Mouse (Mus musculus) right cerebral cortex, postnatal 4 days (tissue): ENCODE data around the gene Skp1a.

Experiments used
- DNase-seq: peaks from one replicate; pipeline ENCODE4 v3.0.0-alpha.2; 2022

The Skp1a gene

DNA sequence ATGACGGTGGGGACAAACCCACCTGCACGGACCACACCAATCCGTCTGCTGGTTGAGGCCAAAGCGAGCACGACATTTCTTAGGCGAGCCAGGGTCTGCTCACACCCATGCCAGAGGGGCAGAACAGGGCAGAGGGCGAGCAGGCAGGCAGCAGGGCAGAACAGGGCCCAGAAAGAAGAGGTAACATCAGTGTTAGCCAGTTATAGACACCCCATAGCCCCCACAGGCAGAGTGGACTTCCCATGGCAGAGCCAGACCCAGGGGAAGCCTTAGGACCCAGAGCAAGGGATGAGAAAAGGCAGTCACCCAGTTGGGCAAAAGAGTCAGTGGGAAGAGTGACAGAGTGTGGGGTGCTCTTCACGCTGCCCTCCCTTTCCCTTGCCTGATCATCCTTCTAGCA, 23.3 kb downstream of the Skp1a start:
- no peak for DNase-seq

DNA sequence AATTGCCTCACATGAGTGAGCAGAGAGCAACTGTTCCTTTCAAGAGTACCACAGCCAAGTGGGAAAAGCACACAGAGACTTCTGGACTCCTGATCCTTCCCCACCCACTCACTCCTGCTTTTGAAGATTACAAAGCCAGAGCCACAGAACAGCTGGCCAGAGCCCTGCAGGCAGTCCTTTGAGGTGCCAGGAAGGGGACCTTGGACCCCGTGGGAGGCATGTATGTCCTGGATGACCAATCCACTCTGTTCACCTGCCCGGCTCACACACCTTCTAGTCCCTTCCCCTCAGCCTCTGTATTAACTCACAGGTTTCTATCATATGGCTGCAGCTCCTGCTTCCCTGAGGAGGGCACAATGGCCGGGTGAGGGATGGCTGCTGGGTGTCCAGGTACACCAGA, 25.6 kb downstream of the Skp1a start:
- no peak for DNase-seq

DNA sequence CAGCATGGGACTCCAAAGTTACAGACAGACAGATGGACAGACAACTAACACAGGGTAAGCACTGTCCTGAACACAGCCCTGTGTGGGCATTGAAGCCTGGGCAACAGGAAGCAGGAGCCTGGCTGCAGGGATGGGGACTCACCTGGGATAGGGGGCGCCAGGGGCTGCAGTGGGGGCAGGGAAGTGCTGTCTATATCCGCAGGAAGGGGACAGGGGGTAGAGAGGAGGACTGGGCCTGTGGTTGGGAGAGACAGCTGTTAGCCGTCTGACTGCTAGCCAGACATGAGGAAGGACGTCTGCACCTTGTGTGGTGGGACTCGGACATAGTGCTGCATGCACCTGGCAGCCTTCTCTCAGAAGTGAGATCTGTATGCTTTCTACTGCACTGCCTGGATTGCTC, 26.9 kb downstream of the Skp1a start:
- DNase-seq = no peak

DNA sequence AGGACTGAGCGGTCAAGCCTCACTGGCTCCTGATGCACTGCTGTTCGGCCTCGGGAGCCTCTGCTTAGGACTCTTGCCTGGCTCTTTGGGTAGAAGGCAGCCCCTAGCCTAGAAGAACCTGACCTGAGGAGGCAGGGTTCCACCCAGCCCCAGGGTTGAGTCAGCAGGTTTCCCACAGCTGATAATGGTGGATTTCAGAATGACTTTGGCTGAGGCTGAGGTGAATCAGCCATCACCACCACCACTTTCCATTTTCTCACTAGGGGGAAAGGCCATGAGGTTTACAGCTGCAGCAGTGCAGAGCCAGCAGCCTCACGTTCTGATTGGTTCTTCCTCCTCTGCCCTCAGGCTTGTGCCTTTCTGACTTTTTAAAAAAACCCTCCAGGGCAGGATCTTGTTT, 29.1 kb downstream of the Skp1a start:
- no peak for DNase-seq

DNA sequence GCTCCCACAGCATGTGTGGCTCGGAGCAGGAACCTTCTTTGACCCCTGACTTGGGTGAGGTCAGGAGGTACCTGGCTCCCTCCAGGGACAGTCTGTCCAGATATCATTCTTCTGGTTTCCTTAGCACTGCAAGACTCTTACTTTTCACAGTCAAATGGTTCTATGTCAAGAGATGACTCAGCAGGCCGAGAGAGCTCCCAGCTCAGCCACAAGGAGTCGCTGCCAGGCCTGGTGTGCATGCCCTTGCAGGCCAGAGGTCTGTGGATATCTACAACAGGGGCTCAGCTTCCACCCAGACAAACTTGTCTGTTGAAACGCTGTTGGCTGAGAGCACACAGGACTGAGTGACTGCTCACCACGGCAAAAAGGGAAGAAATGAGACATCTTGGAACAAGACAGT, 30.1 kb downstream of the Skp1a start:
- no peak for DNase-seq

DNA sequence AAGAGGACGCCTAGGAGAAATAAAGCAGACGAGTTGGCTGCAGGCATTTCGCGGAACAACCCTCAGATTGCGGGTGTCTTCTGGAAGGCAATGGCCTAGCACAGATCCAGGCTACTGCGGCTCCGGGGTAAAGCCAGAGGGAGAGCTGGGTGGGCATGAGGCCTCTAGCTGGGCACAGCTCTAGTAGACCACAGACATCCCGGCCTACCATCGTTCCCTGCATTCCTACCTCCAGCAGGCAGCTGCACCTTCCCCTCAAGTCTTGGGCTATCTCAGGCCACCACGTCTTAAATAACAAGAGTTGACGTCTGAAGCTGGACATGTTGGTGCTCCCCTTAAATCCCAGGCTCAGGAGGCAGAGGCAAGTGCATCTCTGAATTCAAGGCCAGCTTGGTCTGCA, 30.5 kb downstream of the Skp1a start:
- DNase-seq = no peak

DNA sequence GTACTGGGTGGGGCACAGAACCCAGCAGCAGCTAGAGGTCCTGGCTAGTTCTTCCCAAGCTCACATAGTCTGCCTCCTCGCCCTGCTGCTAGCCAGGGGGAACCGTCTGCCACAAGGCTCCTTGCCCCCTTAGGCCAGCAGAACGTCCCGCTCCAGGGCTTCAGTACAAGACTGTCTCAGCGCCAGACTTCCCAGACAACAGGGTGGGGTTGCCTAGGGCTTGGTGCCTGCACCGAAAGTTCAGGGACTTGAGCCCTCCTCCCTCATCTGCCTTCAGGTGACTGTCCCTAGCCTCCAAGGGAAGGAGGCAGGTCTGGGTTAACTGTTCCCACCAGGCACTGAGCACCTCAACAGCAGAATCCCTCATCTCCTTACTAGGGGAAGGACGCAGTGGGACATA, 33.1 kb downstream of the Skp1a start:
- no peak for DNase-seq

DNA sequence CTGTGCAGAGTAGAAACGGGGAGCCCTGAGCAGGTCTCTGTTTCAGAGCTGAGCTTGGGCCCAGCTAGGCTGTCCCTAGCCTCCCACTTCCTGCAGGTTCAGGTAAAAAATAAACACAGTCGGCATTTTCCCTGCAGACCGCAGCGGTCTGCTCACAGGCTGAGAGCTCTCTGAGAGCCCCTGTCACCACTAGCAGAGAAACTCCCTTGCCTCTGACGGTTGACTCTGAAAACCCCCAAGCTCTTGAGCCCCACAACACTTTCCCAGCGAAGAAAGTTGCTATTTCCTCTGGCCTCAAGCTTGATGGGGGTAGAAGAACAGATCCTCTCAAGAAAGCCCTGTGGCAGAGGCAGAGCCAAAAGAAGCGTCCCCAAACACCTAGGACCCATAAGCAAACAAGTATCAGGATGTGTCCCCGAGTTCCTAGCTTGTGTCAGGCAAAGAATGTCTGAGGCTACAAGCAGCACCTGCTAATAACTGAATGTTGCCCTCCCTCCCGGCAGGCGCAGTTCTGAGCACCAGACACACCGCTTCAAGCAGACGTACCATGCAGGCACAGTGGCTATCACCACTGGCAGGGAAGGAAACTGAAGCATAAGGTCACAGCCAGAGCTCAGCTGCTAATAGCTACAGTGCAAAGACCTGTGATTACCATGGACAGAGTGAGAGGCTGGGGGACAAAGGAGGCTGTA, 34.0 kb downstream of the Skp1a start:
- DNase-seq = no peak

DNA sequence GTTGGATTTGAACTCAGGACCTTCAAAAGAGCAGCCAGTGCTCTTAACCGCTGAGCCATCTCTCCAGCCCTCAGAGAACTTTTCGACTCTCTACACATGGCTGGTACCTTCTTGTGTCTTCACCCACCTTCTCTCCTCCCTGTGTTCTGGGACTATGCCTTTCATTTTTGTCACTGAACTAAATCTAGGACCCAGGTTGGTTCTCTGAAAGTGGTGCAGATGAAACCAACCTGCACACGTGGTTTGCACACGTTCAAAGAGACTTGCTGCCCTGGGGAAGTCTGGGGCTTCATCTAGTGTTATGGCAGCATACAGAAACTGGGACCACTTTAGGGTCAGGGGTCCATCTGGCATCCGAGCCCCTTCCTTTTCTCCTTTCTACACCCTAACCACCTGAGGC, 35.5 kb downstream of the Skp1a start:
- DNase-seq = no peak

DNA sequence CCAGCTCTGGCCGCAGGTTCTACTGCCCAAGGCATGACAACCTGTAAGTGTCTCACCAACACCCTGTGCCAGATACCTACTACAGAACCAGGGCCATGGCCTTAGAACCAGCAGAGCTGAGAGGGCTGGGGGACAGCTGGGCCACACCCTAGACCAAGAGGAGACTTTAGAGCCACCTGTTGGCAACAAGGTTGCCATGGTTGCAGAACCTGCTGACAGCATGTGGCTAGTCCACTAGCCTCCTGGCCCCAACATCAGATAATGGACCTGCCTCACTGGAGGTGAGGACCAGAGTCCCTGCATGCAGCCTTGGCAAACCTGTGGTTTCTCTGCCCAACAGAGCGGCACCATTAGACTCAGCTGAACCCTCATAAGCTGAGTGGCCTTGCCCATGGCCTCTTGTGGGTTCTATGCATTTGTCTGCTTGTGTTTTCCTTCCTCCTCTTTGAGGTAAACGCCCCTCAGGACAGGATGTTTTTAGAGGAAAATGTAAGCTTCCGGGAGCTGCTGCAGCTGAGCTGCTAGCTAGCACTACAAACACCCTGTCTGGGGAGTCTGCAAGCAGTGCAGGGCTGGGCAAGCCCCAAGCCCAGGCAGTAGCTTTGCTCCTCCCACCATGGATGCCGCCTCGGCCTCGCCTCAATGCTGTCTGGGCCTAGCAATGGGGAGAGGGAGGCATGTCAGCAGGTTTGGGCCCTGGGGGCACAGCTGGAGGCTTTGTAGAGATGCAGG, 36.5 kb downstream of the Skp1a start:
- DNase-seq = no peak

DNA sequence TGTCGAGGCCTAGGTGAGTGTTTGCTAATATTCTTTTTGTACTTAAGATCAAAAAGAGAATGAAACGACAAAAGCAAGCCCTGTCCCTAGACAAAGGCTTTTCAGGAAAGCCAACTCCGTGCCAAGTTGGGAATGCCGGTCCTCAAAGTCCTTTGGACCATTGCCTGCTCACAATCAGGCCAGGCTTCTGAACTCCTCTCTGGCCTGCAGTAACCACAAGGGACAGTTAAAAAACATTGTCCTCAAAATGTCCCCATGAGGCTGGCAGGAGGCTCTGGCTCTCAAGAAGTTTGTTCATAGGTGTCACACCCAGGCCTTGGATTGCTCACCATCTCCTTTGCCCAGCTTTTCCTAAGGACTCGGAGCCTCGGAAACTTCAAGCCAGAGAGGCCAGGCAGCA, 38.0 kb downstream of the Skp1a start:
- DNase-seq = no peak

DNA sequence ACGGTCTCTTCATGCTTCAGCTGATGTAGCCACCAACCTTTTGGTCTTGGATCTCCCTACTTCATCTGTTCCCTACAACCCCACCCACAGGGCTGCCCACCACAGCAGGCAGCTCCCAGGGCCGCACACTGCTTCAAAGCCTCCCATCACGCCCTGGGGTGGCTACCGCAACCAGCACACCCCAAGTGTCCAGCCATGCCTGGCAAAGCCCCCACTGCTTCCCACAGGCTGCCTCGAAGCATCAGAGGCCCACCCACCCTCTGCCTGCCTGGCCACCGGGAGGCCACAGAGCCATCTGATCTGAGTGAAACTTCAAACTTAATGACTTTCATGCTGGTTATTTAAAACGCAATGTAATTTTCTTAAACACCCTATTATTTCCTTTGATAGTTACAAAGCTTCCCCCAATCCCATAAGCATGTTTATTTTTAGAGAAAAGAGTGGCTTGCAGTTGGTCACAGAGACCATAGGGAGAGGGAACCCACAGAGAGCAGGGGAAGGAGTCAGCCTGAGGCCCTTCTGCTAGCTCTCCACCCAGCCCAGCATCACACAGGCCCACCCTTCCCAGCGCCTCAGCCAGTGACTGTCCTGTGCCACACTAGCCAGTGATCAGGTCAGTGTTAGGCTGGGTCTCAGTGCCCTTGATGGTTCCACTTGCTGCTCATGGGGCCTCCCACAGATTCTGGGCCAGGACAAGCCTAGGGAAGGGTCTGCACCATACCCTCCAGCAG, 40.1 kb downstream of the Skp1a start:
- no peak for DNase-seq

DNA sequence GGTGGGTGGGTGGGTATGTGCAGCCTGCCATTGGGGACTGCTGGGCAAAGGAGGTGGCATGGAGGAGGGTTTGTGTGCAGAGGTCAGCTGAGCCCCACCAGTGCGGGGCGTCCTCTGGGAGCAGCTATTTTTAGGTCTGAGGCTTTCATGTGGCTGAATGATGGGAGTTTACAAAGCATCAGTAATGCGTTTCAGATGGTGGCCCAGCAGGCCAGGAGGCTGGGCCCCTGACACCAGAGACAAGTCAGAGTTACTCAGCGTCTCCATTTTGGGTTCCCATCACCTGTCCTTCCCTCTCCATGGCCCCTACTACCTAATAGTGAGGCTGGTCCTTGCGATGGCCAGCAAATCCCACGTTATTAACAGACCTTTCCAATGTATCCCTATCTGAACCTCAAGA, 40.8 kb downstream of the Skp1a start:
- no peak for DNase-seq

DNA sequence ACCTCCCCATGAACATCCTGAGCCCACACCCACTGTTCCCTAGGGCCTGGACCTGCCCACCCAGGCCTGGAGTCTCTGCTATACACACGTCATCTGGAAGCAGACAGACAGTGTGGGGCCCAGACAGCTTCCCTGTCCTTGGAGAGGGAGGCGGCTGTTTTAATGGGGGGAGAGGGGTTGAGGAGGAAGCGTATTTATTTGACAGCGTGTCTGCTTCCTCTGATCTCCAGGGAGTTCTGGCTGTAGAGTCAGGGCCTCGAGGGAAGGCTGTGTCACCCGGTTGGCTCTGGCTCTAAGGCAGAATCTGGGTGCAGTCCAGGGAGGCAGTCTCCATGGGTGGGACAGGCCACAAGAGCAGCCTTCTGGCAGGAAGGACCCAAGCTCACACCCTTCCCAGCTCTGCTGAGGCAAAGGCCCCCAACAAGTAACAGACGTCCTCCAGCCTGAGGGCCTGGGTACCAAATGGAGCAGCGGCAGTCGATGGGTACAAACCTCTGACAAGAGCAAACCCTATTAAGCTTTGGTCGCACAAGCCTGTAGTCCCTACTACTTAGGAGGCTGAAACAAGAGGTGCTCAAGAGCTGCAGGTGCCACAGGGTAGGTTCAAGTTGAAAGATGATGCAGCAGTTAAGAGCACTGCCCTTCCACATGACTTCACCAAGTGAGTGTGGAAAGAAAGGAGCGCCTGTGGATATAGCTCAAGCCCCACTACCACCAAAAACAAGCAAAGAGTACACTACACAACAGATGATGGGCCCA, 41.6 kb downstream of the Skp1a start:
- no peak for DNase-seq

DNA sequence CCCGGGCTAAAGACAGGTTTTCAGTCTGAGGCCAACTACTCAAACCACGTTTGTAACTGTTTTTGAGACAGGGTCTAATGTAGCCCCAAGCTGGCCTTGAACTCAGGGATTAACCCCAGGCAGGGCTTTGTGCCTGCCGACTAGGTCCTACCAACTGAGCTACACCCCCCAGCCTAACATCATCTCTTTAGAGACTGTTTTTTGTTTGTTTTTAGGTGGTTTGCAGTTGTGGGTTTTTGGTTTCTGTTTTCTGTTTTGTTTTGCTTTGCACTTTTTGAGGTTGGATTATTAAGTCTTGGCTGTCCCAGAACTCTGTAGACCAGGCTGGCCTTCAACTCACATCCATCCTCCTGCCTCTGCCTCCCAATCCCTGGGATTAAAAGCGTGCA, 42.1 kb downstream of the Skp1a start:
- no peak for DNase-seq

DNA sequence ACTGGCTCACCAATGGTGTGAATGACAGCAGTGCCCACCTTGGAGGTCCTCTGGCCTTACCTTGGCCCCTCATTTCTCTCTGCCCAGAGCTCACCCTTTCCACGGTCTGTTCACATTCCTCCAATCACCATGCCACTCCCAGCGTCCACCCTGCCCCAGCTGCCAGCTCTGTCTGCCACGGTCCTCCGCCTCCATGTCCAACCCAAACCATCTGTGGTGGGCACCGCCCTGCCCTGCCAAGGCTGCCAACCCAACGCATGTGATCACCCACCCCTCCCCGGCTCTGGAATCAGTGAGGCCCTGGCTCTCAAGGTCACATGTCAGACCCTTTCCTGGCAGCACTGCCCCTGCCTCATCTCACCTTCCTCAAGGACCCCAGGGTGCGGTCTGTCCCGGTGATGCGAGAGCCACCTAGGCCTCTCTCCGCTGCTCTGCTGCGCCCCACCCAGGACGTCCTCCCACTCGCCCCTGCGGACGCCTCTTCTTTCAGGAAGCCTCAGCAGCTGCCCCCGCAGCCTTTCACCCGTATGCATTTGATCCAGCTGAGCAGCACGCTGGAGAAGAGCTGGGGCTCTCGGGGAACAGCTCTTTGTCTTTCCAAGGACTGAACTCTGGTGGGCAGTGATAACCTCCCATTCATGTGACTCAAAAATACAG, 42.8 kb downstream of the Skp1a start:
- DNase-seq = no peak

DNA sequence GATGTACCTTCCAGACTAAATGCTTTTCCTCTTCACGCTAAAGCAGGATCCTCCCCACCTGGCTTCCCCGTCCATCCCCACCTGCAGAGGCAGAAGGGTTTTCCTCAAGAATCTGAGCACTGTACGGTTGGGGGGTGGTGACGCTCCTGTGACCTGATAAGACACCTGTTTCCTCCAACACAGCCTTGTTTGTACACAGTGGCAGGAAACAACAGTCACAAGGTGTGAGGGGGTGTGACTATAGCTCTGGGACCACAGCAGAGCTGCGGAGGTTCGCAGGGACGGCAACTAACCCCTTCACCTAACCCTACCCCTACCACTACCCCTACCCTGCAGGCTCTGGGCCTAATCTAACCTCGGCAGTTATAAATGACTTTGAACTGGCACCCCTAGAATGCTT, 43.6 kb downstream of the Skp1a start:
- DNase-seq = no peak

DNA sequence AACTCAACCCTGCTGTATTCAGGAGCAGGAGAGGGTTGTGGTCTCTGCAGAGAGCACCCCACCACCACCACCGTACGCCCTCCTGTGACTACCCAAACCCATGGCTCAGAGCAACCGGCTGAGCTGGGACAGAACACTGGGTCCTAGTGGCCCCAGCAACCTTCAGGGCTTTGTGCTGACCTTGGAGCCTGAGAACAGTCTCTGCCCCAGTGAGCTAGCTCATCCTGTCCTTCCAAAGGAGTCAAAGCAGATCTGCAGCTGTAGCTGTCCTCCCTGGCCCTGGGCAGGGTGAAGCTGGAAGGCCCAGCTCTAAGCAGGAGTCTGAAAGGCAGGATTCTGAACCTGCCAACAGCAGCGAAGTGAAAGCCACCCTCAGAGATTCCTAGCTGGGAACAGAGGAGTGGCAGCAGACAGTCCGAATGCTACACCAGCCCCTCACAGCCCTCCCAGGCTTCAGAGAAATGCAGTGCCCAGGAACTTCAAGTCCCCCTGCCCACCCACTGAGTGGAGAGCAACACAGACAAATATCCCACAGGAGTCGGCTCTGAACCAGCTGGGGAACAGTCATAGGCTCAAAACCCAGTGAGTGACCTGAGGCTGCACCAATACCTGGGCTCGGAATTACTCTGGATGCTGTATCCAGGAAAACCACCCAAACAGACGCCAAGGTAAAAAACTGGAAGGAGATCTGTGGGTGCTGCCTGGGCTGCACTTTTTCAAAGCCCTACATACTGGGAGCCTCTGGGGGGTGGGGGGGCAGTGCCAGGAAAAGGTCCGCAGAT, 44.2 kb downstream of the Skp1a start:
- no peak for DNase-seq

DNA sequence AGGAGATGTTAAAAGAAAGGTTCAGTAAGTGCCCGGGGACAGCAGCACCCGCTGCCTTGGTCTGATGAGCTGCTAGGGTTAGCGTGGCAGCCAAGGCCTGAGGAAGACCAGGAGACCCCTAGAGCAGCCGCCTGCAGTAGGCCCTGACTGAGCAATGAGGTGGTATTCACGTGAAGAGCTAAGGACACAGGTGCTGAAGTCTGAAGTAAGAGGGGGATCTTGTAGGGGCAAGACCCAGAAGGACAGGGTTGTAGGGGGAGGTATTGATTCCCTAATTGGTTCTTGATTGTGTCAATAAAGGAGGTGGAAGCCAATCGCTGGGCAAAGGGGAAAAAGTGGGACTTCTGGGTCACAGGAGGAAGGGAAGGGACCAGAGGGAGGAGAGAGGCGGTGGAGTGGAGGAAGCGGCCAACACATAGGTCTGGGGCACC, 45.2 kb downstream of the Skp1a start:
- no peak for DNase-seq

DNA sequence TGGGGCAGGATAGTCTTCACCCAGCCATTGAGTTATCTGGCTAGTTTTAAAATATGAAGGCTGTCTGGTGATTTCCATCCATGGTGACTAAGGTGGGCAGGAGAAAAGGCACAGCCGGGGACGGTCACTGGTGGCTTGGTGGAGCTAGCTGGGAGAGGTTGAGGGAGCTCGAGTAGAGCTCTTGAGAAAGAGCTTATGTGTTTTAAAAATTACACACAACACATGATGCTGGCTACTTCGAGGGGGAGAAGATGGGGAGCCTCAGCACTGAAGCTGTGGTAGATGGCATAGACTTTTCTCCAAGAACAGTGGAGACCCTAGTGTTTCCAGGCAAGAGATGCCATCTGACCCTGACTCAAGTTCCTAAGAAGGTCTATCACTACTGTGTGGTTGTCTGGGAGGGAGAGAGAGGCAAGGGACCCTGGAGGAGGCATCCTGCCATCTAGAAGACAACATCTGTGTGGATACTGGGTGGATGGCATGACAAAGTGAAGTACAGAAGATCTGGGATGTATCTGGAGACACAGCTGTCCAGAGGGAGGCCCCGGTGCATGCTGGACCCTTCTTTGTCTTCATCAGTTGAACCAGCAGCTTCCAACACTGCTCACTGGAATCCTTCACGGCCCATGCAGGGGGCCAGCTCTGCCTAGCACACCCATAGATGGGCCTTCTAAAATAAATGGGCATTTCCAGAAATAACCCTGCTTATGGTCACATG, 45.8 kb downstream of the Skp1a start:
- no peak for DNase-seq

DNA sequence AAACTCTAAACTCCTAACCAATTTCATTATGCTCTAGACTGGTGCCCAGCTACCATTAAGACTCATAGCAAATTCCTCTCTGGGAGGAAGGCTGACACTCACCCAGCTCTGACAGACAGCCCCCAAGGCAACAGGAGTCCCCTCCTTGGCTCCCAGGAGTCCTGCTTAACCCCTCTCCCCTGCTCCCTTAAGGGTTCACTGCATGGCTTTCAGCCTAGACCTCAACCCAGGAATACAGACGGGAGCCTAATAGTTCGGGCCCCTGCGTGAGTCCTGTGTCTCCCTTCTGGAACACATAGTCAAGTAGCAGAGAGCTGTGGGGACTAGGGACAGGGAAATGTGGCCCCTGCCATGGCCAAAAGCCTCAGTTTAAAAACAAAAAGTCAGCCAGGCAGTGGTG, 46.4 kb downstream of the Skp1a start:
- no peak for DNase-seq
